Mouse (Mus musculus) lung, postnatal 14 days (tissue): ENCODE data around the gene Tmem51.

Experiments used
- DNase-seq: peaks from one replicate; pipeline ENCODE4 v3.0.0; 2021

Gene Tmem51

GRCm38 (mm10) chr4:142084131-142084899 is at the start of gene Tmem51:
Gene Tmem51 (minus strand): TSS chr4:142084304.
- peak; percentile 64 for DNase-seq

DNA sequence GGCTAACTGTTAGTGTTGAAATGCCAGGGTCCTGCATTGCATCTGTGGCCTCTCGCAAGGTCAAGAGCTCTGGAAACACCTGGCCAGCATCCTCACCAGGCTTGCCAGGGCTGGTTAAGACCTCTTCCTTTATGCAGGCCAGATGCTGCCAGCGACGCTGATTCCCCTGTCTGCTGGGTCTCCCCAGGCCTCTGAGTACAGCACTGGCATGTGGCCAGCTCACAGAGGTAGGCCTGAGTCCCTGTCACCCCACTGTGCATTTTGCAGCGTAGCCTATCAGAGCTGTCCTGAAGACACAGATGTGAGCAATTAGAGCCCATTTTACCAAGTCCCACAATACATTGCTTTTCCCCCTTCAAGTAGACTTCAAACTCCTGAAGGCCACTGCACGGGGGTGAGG is 46.1 kb upstream of the Tmem51 start:
- no peak for DNase-seq

DNA sequence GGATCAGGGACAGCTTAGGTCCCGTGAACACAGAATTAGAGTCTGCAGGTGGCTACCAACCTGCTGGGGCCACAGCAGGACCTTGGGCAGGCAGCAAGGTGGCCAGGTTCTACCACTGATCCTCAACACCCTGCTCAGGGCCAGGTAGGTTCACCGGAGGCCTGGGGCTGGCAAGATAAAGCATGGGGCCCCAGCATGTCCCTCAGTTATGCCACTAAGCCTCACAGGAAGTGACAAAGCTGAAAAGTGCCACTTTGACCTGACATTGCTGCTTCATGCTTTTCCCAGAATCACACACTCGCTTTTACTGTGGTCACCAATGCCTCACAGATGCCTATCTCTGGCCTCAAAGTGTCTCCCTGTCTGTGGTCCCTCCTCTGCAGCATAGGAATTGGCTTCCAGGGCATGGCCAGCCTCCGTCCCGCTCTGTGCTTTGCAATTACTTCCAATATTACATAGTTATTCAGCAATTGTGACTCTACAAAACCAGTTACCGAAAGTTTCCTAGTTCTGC is 43.2 kb upstream of the Tmem51 start:
- no peak for DNase-seq

GRCm38 (mm10) chr4:142126641-142127274 is 42.7 kb upstream of the Tmem51 start:
- no peak for DNase-seq

DNA sequence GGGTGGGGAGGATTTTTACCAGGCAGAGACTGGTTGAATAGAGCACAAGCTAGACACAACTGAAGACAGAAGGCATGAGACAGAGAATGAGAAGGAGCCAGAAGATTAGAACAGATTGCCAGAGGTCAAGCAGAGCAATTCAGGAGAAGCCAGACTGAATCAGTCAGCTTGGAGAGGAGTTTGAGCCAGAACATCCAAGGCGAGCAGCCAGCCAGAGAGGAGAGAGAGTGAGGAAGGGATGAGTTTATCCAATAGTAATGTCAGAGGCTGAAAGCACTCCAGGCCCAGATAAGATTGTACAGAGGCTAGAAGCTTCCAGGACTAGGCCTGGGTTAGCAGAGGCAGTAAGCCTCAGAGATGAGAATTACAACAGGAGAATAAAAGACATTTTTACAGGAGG is 37.1 kb upstream of the Tmem51 start:
- DNase-seq: no peak

GRCm38 (mm10) chr4:142118522-142118921 is 34.4 kb upstream of the Tmem51 start:
- DNase-seq: no peak

DNA sequence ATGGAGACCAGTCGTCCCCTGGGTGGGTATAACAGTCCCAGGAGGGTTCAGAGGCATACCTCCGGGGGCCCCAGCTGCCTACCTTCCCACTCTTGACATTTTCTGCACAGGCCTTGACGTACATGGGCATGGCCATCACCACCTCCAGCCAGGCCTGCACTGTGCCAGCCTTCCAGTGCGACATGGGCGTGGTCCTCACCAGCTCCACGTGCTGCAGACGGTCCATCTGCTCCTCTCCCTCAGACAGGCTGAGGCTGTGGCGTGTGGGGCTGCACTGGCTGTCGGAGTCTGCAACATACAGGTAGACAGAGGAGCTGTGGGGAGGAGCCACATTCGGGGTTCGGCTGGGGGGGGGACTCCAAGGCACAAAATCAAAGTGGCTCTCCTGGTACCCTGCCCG is 33.9 kb upstream of the Tmem51 start:
- no peak for DNase-seq

DNA sequence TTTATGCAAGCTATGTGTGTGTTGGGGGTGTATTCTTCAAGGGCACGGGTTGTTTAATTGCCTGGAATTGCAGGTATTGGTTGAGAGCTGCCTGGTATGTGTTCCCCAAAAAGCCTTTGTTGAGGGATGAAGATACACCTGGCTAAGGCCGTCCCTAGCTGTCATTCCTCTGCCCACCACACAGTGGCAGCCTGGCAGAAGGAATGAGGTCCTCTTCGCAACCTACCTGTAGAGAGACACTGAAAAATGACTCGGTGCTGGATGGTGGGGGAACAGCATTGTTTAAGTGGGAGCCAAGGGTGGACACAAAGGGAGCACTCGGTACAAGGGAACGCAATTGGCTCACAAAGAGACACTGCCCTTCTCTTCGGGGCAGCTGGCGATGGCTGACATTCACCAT is 29.2 kb upstream of the Tmem51 start:
- DNase-seq: peak; percentile 34

- DNase-seq: no peak
These were observed 19.1 kb upstream of the Tmem51 start for GRCm38 (mm10) chr4:142103081-142103671.

DNA sequence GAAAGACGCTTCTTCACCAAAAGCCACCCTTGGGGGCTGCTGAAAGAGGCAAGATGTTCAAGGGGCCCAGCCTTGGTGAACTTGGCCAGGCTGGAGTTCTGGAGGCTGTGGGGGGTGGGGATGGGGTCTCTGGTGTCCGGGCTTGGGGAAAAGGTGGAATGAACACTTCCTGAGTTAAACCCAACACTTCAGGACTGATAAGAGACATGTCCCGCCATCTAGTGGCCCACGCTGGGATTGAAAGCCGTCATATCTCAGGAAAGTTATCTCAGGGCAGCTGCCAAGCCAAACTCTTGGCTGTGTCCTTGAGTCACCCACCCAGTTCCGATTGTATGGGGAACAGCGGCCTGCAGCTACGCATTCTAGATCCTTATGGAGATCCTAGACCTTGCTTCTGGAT is 14.2 kb upstream of the Tmem51 start:
- peak; percentile 89 for DNase-seq

- DNase-seq: peak; percentile 75
These were observed 13.8 kb upstream of the Tmem51 start for GRCm38 (mm10) chr4:142097871-142098270.

GRCm38 (mm10) chr4:142095513-142096241 is 11.6 kb upstream of the Tmem51 start:
- peak; percentile 50 for DNase-seq

GRCm38 (mm10) chr4:142094386-142094785 is 10.3 kb upstream of the Tmem51 start:
- no peak for DNase-seq

- DNase-seq: no peak
These were observed 7.0 kb upstream of the Tmem51 start for GRCm38 (mm10) chr4:142091100-142091499.

- DNase-seq: no peak
These were observed 5.9 kb upstream of the Tmem51 start for GRCm38 (mm10) chr4:142089966-142090365.

- DNase-seq: no peak
These were observed 4.7 kb upstream of the Tmem51 start for GRCm38 (mm10) chr4:142088836-142089235.

- DNase-seq: no peak
These were observed 4.3 kb upstream of the Tmem51 start for GRCm38 (mm10) chr4:142088409-142088808.

DNA sequence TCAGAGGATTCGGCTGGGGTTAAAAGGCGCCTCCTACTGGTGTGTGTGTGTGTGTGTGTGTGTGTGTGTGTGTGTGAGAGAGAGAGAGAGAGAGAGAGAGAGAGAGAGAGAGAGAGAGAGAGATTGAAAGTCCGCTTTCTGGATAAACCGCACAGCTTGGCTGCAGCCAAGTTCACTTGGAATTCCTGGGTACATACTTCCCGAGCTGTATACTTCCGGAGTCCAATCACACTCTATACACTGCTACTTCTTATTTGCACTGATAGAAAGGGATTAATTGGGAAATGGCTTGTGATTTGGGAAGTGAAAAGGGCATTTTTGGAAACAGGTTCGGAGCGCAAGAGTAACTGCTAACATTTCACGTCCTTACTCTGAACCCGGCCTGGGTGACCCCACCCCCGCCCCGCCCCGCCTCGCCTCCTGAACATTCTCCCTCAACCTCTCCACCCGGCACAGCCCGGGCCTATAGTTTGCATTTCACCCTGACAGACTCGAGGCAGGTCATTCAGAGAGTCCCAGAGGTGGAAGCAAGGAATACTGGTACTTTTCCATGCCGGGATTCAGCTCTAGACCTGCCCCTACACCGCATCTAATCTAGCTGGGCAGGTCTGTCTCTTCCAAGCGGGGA is 946 bp upstream of the Tmem51 start:
- no peak for DNase-seq

DNA sequence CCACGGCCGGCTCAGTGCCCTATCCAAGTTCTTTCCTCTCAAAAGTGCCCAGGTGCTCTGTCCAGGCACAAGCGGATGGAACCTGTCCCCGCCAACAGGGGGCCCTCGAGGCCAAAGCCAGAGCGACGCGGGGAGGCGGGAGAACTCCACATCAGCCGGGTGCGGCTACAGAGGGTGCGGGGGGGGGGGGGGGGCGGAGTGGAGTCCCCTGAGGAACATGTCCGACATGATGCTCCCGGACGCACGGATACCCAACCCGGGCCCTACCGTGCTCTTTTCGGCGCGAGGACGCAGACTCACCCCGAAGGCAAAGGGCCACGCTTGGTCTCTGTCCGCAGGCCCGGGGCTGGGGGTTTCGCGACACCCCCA is 358 bp downstream of the Tmem51 start:
- peak; percentile 81 for DNase-seq

GRCm38 (mm10) chr4:142083193-142083592 is 911 bp downstream of the Tmem51 start:
- no peak for DNase-seq

GRCm38 (mm10) chr4:142082703-142083102 is 1.4 kb downstream of the Tmem51 start:
- no peak for DNase-seq

DNA sequence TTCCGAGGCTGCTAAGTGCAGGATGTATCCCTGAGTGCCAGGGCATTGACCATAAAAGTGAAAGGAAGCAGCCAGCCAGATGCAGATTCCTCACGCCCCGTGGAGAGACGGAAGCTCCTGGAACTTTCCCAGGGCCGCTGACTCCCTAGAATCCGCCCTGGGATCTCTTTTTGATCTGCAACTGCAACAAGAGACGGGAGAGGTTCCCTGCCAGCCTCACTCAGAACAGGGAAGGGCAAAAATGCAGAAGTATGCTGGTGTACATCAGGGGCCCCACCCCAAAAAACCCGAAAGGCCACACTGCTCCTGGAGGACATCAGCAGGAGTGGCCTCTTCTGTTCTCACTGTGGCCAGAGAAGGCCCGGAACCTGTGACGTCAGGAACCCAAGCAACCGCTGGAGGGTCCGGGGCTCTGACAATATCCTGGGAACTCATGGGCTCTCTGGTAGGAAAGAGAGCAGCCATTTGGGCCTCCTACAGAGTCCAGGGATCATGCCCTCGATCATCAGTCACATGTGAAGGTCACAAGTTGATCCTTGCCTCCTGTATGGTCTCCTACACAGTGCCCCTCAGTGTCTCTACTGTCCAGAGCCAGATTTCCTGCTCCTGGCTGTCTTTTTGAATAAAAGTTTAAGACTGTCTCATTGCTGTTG is 2.3 kb downstream of the Tmem51 start:
- peak; percentile 41 for DNase-seq
